Mouse (Mus musculus) kidney, embryonic 14.5 days (tissue): ENCODE results near the gene Zfp689. TPM values are rescaled to one million over a fixed set of nuclear protein-coding genes. Genes with fewer than 3 reads are reported as not detected.

Experiments used
- ATAC-seq: fragments of 200-750 bp; cut with Nextera tagmentation; 2 replicates; pipeline ENCODE4 v1.8.0; 2017; ENCODE audit warnings: moderate number of reproducible peaks, mild to moderate bottlenecking, moderate TSS enrichment, moderate library complexity; ENCODE audit not compliant: low FRiP score, low TSS enrichment
- H3K27ac ChIP-seq: fragments of 300-500 bp; sonication (generic); 2 replicates; pipeline ENCODE4 v1.5.1; 2014; ENCODE audit warnings: low read depth, mild to moderate bottlenecking, low read length, moderate library complexity, mixed read lengths
- H3K27me3 ChIP-seq: fragments of 300-500 bp; sonication (generic); 2 replicates; pipeline ENCODE4 v1.6.1; 2014; ENCODE audit warnings: mild to moderate bottlenecking, low read length; ENCODE audit not compliant: control insufficient read depth, insufficient read depth
- H3K36me3 ChIP-seq: fragments of 300-500 bp; sonication (generic); 2 replicates; pipeline ENCODE4 v1.6.1; 2014; ENCODE audit warnings: low read length, mixed read lengths; ENCODE audit not compliant: control insufficient read depth, insufficient read depth
- H3K4me1 ChIP-seq: fragments of 300-500 bp; sonication (generic); 2 replicates; pipeline ENCODE4 v1.6.1; 2014; ENCODE audit warnings: low read length, mixed read lengths; ENCODE audit not compliant: control insufficient read depth, insufficient read depth
- H3K4me2 ChIP-seq: fragments of 300-500 bp; sonication (generic); replicated peaks from 2 replicates; pipeline ENCODE4 v1.6.1; 2014; ENCODE audit warnings: low read depth, mild to moderate bottlenecking, low read length
- H3K4me3 ChIP-seq: fragments of 300-500 bp; sonication (generic); 2 replicates; pipeline ENCODE4 v1.5.1; 2014; ENCODE audit warnings: mild to moderate bottlenecking, low read length
- H3K9ac ChIP-seq: fragments of 300-500 bp; sonication (generic); 2 replicates; pipeline ENCODE4 v1.6.1; 2014; ENCODE audit warnings: low read depth, mild to moderate bottlenecking, low read length, moderate library complexity
- H3K9me3 ChIP-seq: fragments of 300-500 bp; sonication (generic); 2 replicates; pipeline ENCODE4 v1.6.1; 2016; ENCODE audit warnings: low read length; ENCODE audit not compliant: control insufficient read depth
- WGBS: fragments of 180-500 bp; shearing (Covaris S2); extraction: QIAGEN DNeasy Blood & Tissue Kit; methylation state at CpG from one replicate; pipeline ENCODE4 v1.1.7; 2014; 5-methylcytosine and 5-hydroxymethylcytosine counted together
- microRNA-seq: library from miRNA; unstranded; fragments of <30 nt; microRNA quantifications from one replicate; pipeline ENCODE4, GENCODE M21; 2016
- polyA plus RNA-seq: library from polyadenylated mRNA; unstranded; fragments of >200 nt; fragmentation: Nextera tagmentation; extraction: Ambion mirVana; gene quantifications from 2 replicates; pipeline ENCODE4 v1.2.1, GENCODE M21; 2014

The Zfp689 gene
- polyA plus RNA-seq, 1 experiment from 2014 or later: 10.8 TPM

GRCm38 (mm10) chr7:127393944-127394333 lies 55.0 kb downstream of the Zfp689 start:
- peak overlapping the region; percentile 57; the same call in 1 of the 2 replicates for H3K9ac ChIP-seq
- peaks cover 9% of the 10 kb centered on the region; the same call in 1 of the 2 replicates for H3K4me1 ChIP-seq
- no peaks in the 10 kb centered on the region for H3K27me3 ChIP-seq
- 18% methylated on average over 7 of the region's 7 CpGs for WGBS
- H3K36me3 ChIP-seq: peaks cover 5% of the 10 kb centered on the region
- peak overlapping the region; percentile 85 for H3K4me2 ChIP-seq
- H3K4me3 ChIP-seq: peak overlapping the region; percentile 75
- ATAC-seq: peak; percentile 8; the same call in 1 of the 2 replicates
- H3K9me3 ChIP-seq: no peaks in the 10 kb centered on the region
- peak overlapping the region; percentile 30 for H3K27ac ChIP-seq

- Histone ChIP-seq H3K9ac (peak within 1 kb of the TSS; percentile 78), H3K9me3 (no peaks in the 10 kb centered on the region), H3K27me3 (no peaks in the 10 kb centered on the region), H3K4me2 (peak within 1 kb of the TSS; percentile 85), H3K4me3 (peak within 1 kb of the TSS; percentile 75), H3K27ac (peak within 1 kb of the TSS; percentile 78), H3K36me3 (peaks cover 5% of the 10 kb centered on the region), H3K4me1 (peaks cover 9% of the 10 kb centered on the region; the same call in 1 of the 2 replicates)
- peak; percentile 93 for ATAC-seq
- under 1% methylated on average over 45 of the region's 45 CpGs for WGBS
These were observed 55.6 kb downstream of the Zfp689 start, which contains the start of gene E430018J23Rik for GRCm38 (mm10) chr7:127393157-127393943. TSS of gene E430018J23Rik (minus strand) at chr7:127393629.

- peaks cover 5% of the 10 kb centered on the region for H3K36me3 ChIP-seq
- no peak for ATAC-seq
- peak overlapping the region; percentile 85 for H3K4me2 ChIP-seq
- H3K4me1 ChIP-seq: peaks cover 9% of the 10 kb centered on the region; the same call in 1 of the 2 replicates
- no peak overlapping the region for H3K27ac ChIP-seq
- 86% methylated on average over 8 of the region's 8 CpGs for WGBS
- no peaks in the 10 kb centered on the region for H3K27me3 ChIP-seq
- H3K4me3 ChIP-seq: peak overlapping the region; percentile 75; the same call in 1 of the 2 replicates
- no peaks in the 10 kb centered on the region for H3K9me3 ChIP-seq
- H3K9ac ChIP-seq: peak overlapping the region; percentile 78; the same call in 1 of the 2 replicates
These were observed 56.6 kb downstream of the Zfp689 start for GRCm38 (mm10) chr7:127392251-127392824.

Small RNAs within 50 kb of the gene (microRNA-seq; reads per million reads assigned to microRNA genes)
- not detected for gene Gm47278
- gene Mir7060: not detected

Other genes with a start within 250 kb of the Zfp689 start
- gene Tbc1d10b, start 240.7 kb downstream of the Zfp689 start, polyA plus RNA-seq: 13.5 and 19.7 TPM in 2 replicates
- gene Mylpf, start 240.3 kb downstream of the Zfp689 start, polyA plus RNA-seq: 10.3 and 11.2 TPM in 2 replicates
- gene Zfp553, start 216.1 kb downstream of the Zfp689 start, polyA plus RNA-seq: 23.0 and 26.2 TPM in 2 replicates
- gene Sept1, start 216.0 kb downstream of the Zfp689 start, polyA plus RNA-seq: 18.5 and 21.6 TPM in 2 replicates
- 59.3 and 94.9 TPM in 2 replicates for gene Zfp771, start 204.9 kb downstream of the Zfp689 start, polyA plus RNA-seq
- 252 and 290 TPM in 2 replicates for gene Dctpp1, start 188.4 kb downstream of the Zfp689 start, polyA plus RNA-seq
- 112 and 132 TPM in 2 replicates for gene Sephs2, start 175.1 kb downstream of the Zfp689 start, polyA plus RNA-seq
- gene Itgal, start 152.9 kb downstream of the Zfp689 start, polyA plus RNA-seq: 0.80 and 1.0 TPM in 2 replicates
- 7.0 and 7.6 TPM in 2 replicates for gene Zfp768, start 103.6 kb downstream of the Zfp689 start, polyA plus RNA-seq
- gene Zfp747, start 73.1 kb downstream of the Zfp689 start, polyA plus RNA-seq: 5.7 and 8.4 TPM in 2 replicates
- gene 9130019O22Rik, start 62.0 kb downstream of the Zfp689 start, polyA plus RNA-seq: 2.6 and 7.2 TPM in 2 replicates
- gene E430018J23Rik, start 55.5 kb downstream of the Zfp689 start, polyA plus RNA-seq: 5.5 and 8.0 TPM in 2 replicates
- 6.8 and 8.8 TPM in 2 replicates for gene Zfp764, start 42.3 kb downstream of the Zfp689 start, polyA plus RNA-seq
- 26.8 and 27.6 TPM in 2 replicates for gene Zfp688, start 27.1 kb downstream of the Zfp689 start, polyA plus RNA-seq
- 40.9 and 48.4 TPM in 2 replicates for gene Prr14, start 10.5 kb upstream of the Zfp689 start, polyA plus RNA-seq
- gene Fbrs, start 30.0 kb upstream of the Zfp689 start, polyA plus RNA-seq: 16.1 and 16.7 TPM in 2 replicates
- gene Srcap, start 62.8 kb upstream of the Zfp689 start, polyA plus RNA-seq: 43.0 and 82.3 TPM in 2 replicates
- gene Gm42715, start 70.4 kb upstream of the Zfp689 start, polyA plus RNA-seq: 25.1 and 25.4 TPM in 2 replicates
- gene Tmem265, start 112.2 kb upstream of the Zfp689 start, polyA plus RNA-seq: 6.3 and 10.0 TPM in 2 replicates
- gene Phkg2, start 124.2 kb upstream of the Zfp689 start, polyA plus RNA-seq: 37.8 and 39.8 TPM in 2 replicates
- 12.7 and 14.5 TPM in 2 replicates for gene Ccdc189, start 139.4 kb upstream of the Zfp689 start, polyA plus RNA-seq
- 25.5 and 41.5 TPM in 2 replicates for gene Rnf40, start 139.6 kb upstream of the Zfp689 start, polyA plus RNA-seq
- gene Zfp629, start 166.6 kb upstream of the Zfp689 start, polyA plus RNA-seq: 14.0 and 23.5 TPM in 2 replicates